Mouse (Mus musculus) monocyte, adult 2 months (primary cell): ENCODE results near the gene Ralgapa2.
"Not testable (repeated sequence)": the region's sequence is repeated elsewhere in the genome, so short reads cannot be mapped to it uniquely, and the experiment has no call there.

ENCODE experiments used
- DNase-seq, 2 experiments: peaks; one replicate each; pipeline ENCODE4 v3.0.0; 2022; ENCODE audit warnings: low spot score in 2 of 2, low read depth in 1 of 2

Ralgapa2 gene

DNA sequence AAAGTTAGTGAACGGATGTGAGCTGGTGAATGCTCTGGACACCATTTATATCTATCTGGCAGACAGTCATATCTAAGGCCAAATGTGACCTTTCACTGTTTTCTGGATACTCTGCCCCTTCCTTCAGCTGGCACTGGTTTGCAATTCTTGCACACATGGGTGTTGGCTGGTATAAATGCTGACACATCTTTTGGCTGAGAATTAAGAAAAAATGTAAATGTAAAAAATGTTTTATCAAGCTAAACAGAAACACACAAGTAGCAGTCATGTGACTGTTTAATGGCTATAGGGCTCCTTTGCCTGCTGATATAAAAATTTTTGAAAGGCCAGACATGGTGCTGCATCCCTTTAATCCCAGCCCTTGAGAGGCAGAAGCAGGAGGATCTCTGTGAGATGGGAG, 13.0 kb downstream of the Ralgapa2 start:
- no peak for DNase-seq

DNA sequence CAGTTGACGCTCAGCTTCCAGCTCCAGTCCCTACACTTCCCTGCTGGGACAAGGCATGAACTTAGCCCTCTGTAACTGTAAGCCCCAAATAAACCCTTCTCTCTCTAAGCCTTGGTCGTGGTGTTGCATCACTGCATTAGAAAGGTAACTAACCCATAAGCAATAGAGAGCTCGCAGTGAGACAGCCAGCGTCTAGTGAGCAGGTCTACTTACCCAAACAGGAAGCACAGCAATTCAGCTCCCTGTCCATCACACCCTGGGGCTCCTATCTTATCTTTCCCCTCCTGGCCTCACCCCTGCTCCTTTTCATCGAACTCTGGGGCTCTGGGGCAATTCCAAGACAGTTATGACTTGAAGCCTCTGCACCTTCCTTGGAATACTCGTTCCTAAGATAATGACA, 13.8 kb downstream of the Ralgapa2 start:
- no peak for DNase-seq

- no peak for DNase-seq
Measured at GRCm38 (mm10) chr2:146496995-146497394, 15.1 kb downstream of the Ralgapa2 start.

GRCm38 (mm10) chr2:146495781-146496180, 16.4 kb downstream of the Ralgapa2 start:
- no peak for DNase-seq

- DNase-seq, result no peak
Measured at GRCm38 (mm10) chr2:146493354-146493946, 18.7 kb downstream of the Ralgapa2 start.

DNA sequence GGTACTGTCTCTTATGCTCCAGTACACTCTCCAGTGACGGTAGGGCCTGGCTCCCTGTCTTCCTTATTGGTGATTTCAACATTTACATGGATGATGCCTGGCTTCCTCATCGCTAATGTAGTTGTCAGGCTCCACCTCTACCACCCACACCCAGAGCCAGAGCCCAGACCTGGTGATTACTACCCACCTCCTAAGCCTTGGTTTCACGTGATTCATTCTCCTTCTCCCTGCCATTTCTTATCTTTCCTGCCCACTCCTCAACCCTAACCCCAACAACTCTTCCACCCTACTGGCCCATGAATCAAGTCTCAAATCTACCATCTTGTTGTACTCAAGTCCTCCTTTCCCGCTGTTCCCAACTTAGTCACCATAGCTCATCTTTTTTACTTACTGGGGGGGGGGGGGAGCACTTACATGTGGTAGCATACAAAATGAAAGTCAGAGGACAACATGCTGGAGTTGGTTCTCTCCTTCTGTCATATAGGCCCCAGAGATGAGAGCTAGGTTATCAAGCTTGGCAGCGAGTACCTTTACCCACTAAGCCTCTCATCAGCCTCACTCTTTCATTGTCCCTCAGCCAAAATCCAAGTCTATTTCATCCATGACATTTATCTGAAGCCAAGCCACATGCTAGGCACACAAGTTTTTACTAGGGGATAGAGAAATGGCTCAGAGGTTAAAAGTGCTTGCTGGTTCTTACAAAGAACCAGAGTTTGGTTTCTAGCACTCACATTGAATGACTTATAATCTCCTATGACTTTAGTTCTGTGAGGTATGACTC, 20.1 kb downstream of the Ralgapa2 start:
- no peak for DNase-seq

- no peak for DNase-seq
Measured at GRCm38 (mm10) chr2:146490926-146491325, 21.2 kb downstream of the Ralgapa2 start.

DNA sequence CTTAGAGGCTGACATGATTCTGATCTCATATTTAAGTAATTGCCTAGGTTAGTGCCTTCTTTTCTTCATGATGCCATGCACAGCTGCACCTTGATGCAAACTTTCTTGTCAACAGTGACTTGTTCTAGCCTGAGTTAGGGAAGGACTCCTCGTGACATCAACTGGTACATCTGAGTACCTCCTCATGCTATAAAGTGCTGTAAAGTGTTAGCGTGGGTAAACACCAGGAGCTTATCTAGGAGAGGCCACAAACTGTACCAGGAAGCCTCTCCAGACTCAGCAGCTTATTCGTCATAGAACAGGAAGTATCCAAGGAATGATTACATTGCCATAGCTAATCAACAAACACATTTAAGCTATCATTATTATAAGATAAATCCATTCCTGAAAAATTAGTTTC, 23.9 kb downstream of the Ralgapa2 start:
- no peak for DNase-seq

- no peak for DNase-seq
Measured at GRCm38 (mm10) chr2:146482859-146483258, 29.3 kb downstream of the Ralgapa2 start.

DNA sequence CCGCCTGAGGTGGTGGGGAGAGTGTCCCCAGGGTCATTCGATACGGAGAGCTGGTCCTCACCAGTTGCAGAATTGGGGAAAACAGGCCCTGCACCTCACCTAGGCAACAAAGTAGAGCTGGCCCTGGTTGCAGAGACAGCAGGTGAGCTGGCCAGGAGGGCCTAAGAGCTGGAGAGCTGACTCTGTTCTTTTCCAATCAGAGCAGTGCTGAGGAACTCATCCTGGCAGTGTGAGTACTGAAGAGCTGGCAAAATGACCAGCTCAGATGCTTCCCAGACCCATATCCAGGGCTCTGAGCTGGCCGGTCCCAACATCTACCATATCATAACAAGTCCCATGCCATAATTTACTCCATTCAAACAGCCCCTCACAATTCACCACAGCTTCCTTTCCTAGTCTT, 34.7 kb downstream of the Ralgapa2 start:
- no peak for DNase-seq

GRCm38 (mm10) chr2:146476428-146476972, 35.6 kb downstream of the Ralgapa2 start:
- no peak for DNase-seq

- no peak for DNase-seq
Measured at GRCm38 (mm10) chr2:146476001-146476400, 36.1 kb downstream of the Ralgapa2 start.

GRCm38 (mm10) chr2:146470947-146471346, 41.2 kb downstream of the Ralgapa2 start:
- DNase-seq, result no peak

DNA sequence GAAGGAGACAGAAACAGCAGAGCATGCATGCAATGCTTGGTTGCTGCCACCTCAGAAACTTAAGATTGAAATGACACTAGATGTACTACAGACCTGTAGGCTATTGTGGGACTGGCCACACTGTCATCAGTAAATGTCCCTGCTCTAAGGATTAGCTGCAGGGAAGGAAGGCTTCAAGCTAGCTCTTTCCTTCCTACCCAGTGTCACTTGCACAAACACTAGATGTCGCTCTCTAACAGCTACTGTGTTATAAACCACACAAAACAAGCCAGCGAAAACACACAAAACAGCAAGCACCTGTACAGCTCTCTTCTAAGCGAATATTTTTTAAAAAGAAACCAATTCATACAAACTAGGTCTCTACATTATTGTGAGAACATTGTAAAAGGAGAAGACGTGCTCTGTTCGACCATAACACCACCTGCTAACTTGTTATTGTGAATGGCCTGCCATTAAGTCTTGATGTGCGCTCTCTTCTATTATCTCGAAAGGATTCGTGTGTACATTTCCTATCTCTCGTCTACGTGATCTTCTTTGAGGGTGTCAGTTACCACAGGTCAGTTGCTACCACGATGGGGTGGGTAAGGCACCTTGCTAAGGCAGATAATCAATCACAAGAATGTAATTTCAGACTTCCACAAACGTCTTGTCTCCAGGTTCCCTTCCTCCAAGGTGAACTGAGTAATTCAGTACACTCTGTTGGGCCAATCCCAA, 42.3 kb downstream of the Ralgapa2 start:
- DNase-seq, result no peak

GRCm38 (mm10) chr2:146468898-146469297, 43.2 kb downstream of the Ralgapa2 start:
- no peak for DNase-seq

GRCm38 (mm10) chr2:146468016-146468415, 44.1 kb downstream of the Ralgapa2 start:
- DNase-seq, result no peak

GRCm38 (mm10) chr2:146466811-146467210, 45.3 kb downstream of the Ralgapa2 start:
- DNase-seq, result not testable (repeated sequence)

DNA sequence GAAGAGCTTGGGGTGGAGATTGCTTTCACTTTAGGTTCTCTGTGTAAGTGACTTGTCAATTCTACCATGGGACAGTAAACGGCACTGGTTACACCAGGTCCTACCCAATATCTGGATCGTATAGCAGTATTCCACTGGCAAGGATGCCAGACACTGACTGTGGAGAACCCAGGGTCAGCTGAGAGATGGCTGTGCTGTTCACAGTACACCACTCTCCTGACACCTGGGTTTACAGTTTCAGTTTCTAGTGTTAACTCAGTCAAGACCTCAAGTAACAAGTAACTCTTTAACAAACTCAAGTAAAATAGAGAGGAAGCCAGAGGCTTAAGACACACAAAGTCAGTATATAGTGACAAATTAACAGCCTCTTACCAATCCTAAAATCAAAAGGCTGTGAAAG, 54.6 kb downstream of the Ralgapa2 start:
- no peak for DNase-seq

GRCm38 (mm10) chr2:146456612-146457011, 55.5 kb downstream of the Ralgapa2 start:
- no peak for DNase-seq

- DNase-seq, result no peak
Measured at GRCm38 (mm10) chr2:146456062-146456461, 56.1 kb downstream of the Ralgapa2 start.

GRCm38 (mm10) chr2:146444009-146444408, 68.1 kb downstream of the Ralgapa2 start:
- no peak for DNase-seq
